Mouse (Mus musculus) embryonic facial prominence, embryonic 11.5 days (tissue): Measurements from ENCODE around the gene Coq8a. TPM values are rescaled to one million over a fixed set of nuclear protein-coding genes. Genes with fewer than 3 reads are reported as not detected.

Experiments
- ATAC-seq: fragments of 200-750 bp; cut with Nextera tagmentation; replicated peaks from 2 replicates; pipeline ENCODE4 v1.8.0; 2017; ENCODE audit warnings: low read depth; ENCODE audit not compliant: insufficient number of reproducible peaks, low FRiP score, low TSS enrichment
- DNase-seq: peaks from one replicate; pipeline ENCODE4 v3.0.0-alpha.2; 2015; ENCODE audit warnings: low spot score
- H3K27ac ChIP-seq: fragments of 300-500 bp; sonication (generic); replicated peaks from 2 replicates; pipeline ENCODE4 v1.5.1; 2014; ENCODE audit warnings: mild to moderate bottlenecking, low read depth, low read length, control low read depth
- H3K27me3 ChIP-seq: fragments of 300-500 bp; sonication (generic); 2 replicates; pipeline ENCODE4 v1.6.1; 2014; ENCODE audit warnings: mild to moderate bottlenecking, low read length, moderate library complexity, mixed read lengths; ENCODE audit not compliant: control insufficient read depth, insufficient read depth
- H3K36me3 ChIP-seq: fragments of 300-500 bp; sonication (generic); replicated peaks from 2 replicates; pipeline ENCODE4 v1.6.1; 2014; ENCODE audit warnings: low read depth, mild to moderate bottlenecking, low read length, moderate library complexity, mixed read lengths; ENCODE audit not compliant: control insufficient read depth, insufficient read depth
- H3K4me1 ChIP-seq: fragments of 300-500 bp; sonication (generic); 2 replicates; pipeline ENCODE4 v1.6.1; 2014; ENCODE audit warnings: low read length, mixed read lengths; ENCODE audit not compliant: control insufficient read depth, insufficient read depth
- H3K4me2 ChIP-seq: fragments of 300-500 bp; sonication (generic); 2 replicates; pipeline ENCODE4 v1.6.1; 2014; ENCODE audit warnings: low read depth, mild to moderate bottlenecking, control low read depth, low read length, moderate library complexity
- H3K4me3 ChIP-seq: fragments of 300-500 bp; sonication (generic); 2 replicates; pipeline ENCODE4 v1.5.1; 2014; ENCODE audit warnings: low read depth, low read length, control low read depth
- H3K9ac ChIP-seq: fragments of 300-500 bp; sonication (generic); replicated peaks from 2 replicates; pipeline ENCODE4 v1.6.1; 2014; ENCODE audit warnings: mild to moderate bottlenecking, control low read depth, low read length
- H3K9me3 ChIP-seq: fragments of 300-500 bp; sonication (generic); replicated peaks from 2 replicates; pipeline ENCODE4 v1.6.1; 2016; ENCODE audit warnings: mild to moderate bottlenecking, low read length, inconsistent platforms, mixed read lengths; ENCODE audit not compliant: control insufficient read depth
- WGBS: fragments of 180-500 bp; shearing (Covaris S2); extraction: QIAGEN DNeasy Blood & Tissue Kit; methylation state at CpG from one replicate; pipeline ENCODE4 v1.1.7; 2014; 5-methylcytosine and 5-hydroxymethylcytosine counted together
- polyA plus RNA-seq: library from polyadenylated mRNA; unstranded; fragments of >200 nt; fragmentation: Nextera tagmentation; extraction: Ambion mirVana; gene quantifications from 2 replicates; pipeline ENCODE4 v1.2.1, GENCODE M21; 2014

Gene Coq8a
- polyA plus RNA-seq, 1 experiment from 2014 or later: 2.7 TPM

DNA sequence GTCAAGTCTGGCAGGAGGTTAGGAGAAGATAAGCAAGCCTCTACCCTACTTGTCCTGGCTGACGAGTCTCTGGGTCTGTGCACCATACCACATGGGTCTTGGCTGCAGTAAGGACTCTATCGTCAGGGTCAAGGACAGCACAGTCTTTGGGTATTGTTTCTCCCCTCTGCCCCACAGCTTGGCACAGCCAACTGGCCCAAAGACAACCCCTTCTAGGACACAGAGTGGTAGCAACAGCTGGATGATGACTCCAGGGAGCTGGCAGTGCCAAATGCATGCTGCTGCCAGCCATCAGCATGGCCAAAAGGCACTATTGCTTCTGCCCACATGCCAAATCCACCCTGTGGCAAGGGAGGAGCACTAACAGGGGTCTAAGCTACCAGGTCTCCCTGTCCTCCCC is 27.5 kb downstream of the Coq8a start:
- Histone ChIP-seq H3K9ac (no peak overlapping the region), H3K9me3 (no peaks in the 10 kb centered on the region), H3K27ac (no peak overlapping the region), H3K27me3 (no peaks in the 10 kb centered on the region), H3K36me3 (no peaks in the 10 kb centered on the region), H3K4me1 (no peaks in the 10 kb centered on the region), H3K4me2 (no peak overlapping the region), H3K4me3 (no peak overlapping the region)
- DNase-seq: no peak
- ATAC-seq: no peak
- 82% methylated on average over 2 of the region's 2 CpGs for WGBS

DNA sequence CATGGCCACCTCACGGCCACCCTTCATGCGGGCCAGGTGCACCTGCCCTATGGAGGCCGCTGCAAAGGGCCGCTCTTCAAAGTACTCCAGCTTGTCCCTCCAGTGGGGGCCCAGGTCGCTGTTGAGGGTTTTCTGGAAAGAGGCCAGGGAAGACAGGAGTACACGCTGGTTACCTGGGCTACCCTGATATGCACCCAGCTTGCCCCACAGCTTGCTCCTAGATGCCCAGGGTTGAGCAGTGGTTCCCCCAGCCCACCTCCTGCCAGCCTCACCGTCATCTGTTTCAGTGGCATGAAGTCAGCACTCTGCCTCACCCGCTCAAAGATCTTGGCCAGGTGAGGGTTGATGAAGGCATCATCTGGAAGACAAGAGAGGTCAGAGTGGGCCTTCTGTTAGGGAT is 29.3 kb downstream of the Coq8a start:
- 90% methylated on average over 8 of the region's 8 CpGs for WGBS
- no peak for DNase-seq

DNA sequence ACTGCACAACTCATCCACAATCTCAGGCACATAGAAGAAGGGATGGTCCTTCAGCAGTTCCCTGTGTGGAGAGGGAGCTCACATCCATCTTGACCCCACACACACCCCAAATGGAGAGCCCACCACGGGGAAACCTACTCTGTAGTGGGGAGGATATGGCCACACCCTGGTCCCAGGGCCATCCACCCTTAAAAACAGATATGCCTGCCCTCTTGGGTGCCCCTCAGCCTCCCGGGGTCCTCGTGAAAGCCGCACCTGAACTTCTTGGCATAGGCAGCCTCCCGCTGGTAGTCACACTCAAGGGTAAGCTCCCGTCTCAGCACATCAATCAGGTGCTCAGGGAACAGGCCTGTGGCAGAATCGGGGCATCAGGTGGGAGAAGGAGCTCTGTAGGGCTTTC is 30.2 kb downstream of the Coq8a start:
- Histone ChIP-seq H3K4me2 (no peak overlapping the region), H3K27me3 (no peaks in the 10 kb centered on the region), H3K36me3 (no peaks in the 10 kb centered on the region), H3K27ac (no peak overlapping the region), H3K4me1 (no peaks in the 10 kb centered on the region), H3K9ac (no peak overlapping the region), H3K9me3 (no peaks in the 10 kb centered on the region), H3K4me3 (no peak overlapping the region)
- 87% methylated on average over 7 of the region's 7 CpGs for WGBS
- no peak for ATAC-seq
- DNase-seq: no peak

More for the DNA sequence above, 29.3 kb downstream of the Coq8a start:
- Histone ChIP-seq H3K27ac (no peak overlapping the region), H3K9ac (no peak overlapping the region), H3K4me1 (no peaks in the 10 kb centered on the region), H3K36me3 (no peaks in the 10 kb centered on the region), H3K4me2 (no peak overlapping the region), H3K9me3 (no peaks in the 10 kb centered on the region), H3K27me3 (no peaks in the 10 kb centered on the region), H3K4me3 (no peak overlapping the region)
- ATAC-seq: no peak

DNA sequence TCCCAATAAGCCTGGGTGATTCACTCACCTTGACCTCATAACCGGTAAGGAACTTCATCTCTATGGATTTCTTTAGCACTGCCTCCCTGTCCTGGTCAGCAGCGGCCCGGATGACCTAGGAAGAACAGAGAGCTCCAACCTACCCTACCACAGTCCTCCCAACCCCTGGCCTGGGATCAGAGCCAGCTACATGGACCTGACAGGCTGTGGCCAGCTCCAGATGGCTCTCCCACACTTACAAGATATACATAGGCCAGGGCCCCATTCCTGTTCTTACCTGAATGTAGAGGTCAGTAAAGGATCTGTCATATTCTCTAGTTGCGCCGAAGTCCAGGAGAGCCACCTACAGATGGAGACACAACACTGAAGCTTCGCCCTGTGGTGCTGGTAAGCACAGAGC is 31.1 kb downstream of the Coq8a start:
- Histone ChIP-seq H3K4me2 (no peak overlapping the region), H3K9ac (no peak overlapping the region), H3K9me3 (no peaks in the 10 kb centered on the region), H3K4me1 (no peaks in the 10 kb centered on the region), H3K27me3 (no peaks in the 10 kb centered on the region), H3K36me3 (no peaks in the 10 kb centered on the region), H3K4me3 (no peak overlapping the region), H3K27ac (no peak overlapping the region)
- 96% methylated on average over 6 of the region's 6 CpGs for WGBS
- DNase-seq (no peak), ATAC-seq (no peak)

DNA sequence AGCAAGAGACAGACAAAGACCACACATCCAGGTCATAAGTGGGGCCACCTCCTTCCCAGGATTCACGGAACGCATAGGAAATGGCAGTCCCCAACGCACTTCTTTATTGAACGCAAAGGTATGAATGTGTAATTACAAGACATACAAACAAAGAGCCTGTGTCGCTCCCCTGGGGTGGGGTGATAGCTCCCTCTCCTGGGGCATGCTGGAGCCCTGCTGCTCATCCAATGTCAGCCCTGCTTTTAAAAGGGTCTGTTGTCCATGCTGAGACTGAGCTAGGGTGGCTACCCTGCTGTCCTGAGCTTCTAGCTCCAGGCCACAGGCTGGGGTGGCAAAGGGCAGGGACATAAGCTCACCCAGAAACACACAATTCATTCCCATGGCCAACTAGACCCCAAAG is 32.9 kb downstream of the Coq8a start:
- no peaks in the 10 kb centered on the region for H3K9me3 ChIP-seq
- no peak for DNase-seq
- H3K4me3 ChIP-seq: no peak overlapping the region
- H3K4me2 ChIP-seq: no peak overlapping the region
- no peaks in the 10 kb centered on the region for H3K4me1 ChIP-seq
- 77% methylated on average over 5 of the region's 5 CpGs for WGBS
- H3K9ac ChIP-seq: no peak overlapping the region
- no peak overlapping the region for H3K27ac ChIP-seq
- ATAC-seq: no peak
- H3K27me3 ChIP-seq: no peaks in the 10 kb centered on the region
- H3K36me3 ChIP-seq: no peaks in the 10 kb centered on the region

DNA sequence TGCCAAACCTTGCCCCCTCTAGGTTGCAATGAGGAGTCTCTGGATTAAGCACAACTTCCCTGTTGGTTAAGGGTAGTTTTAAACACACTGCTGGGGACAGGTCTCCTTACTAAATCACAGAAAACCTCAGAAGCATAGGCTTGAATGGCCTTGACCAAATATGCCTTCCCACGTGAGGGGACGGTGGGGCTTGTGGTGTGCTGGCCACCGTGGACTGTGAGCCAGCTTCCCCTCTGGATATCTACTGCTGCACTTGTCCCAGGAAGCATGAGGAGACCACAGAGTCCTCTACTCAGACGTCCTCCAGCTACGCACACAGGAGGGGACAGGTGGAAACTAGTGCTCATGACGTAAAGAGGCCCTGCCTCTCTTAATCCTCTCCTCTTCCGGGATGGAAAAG is 36.4 kb downstream of the Coq8a start:
- 79% methylated on average over 7 of the region's 7 CpGs for WGBS
- Histone ChIP-seq H3K4me3 (no peak overlapping the region), H3K9me3 (no peaks in the 10 kb centered on the region), H3K27me3 (no peaks in the 10 kb centered on the region), H3K36me3 (no peaks in the 10 kb centered on the region; the same call in 1 of the 2 replicates), H3K27ac (no peak overlapping the region), H3K4me2 (no peak overlapping the region), H3K9ac (no peak overlapping the region), H3K4me1 (no peaks in the 10 kb centered on the region)
- no peak for ATAC-seq
- DNase-seq: no peak

DNA sequence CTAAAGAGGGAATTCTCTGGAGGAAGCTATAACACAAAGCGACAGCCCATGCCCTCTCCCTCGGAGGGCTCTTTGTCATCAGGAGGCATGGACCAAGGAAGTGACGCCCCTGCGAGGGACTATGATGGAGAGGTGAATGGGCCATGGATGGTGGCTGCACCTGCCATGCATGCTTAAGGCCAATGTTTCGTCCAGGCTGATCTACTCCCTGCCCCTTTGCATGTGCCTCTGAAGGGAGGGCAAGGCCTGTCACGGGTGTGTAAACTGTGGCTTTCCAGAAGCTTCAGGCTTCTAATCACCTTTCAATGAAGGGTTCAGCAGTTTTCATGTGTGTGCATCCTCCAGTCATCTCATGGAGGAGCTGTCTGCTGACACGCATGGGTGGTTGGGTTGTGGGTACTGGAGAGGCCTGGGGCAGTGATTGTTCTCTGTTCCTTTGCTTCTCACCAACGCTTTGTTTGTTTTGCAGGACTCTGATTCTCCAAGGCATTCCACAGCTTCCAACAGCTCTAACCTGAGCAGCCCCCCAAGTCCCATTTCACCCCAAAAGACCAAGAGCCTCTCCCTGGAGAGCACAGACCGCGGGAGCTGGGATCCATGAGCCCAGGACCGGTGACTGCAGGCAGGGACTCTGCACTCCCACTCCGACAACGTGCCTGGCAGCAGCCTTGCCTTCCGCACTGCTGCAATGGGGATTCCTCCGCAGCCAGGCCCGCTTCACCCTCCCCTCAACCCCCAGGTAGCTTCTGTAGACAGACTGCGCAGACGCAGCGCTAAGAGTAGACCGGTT is 37.6 kb downstream of the Coq8a start:
- Histone ChIP-seq H3K9me3 (no peaks in the 10 kb centered on the region), H3K4me1 (no peaks in the 10 kb centered on the region), H3K27ac (no peak overlapping the region), H3K27me3 (no peaks in the 10 kb centered on the region), H3K4me2 (no peak overlapping the region), H3K9ac (no peak overlapping the region), H3K36me3 (no peaks in the 10 kb centered on the region; the same call in 1 of the 2 replicates), H3K4me3 (no peak overlapping the region)
- 88% methylated on average over 20 of the region's 20 CpGs for WGBS
- DNase-seq: no peak
- ATAC-seq: no peak

DNA sequence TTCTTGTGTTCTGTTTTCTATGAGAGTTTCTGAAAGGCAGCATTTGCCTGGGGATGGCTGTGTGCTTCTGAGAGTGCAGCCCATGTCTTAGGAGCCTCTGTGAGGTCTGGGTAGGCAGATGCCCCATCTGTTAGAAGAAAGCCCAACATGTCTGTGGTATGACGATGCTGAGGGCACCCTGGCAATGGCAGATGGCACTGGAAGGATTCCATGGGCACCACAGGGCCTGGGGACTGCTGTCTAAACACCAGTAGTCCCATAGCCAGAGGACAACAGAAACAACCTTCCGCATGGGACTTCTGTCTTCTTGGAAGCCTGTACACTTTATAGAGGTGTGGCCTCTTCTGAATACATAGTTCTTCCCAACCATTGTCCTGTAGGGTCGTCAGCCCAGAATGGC is 38.2 kb downstream of the Coq8a start:
- no peak for ATAC-seq
- WGBS: 92% methylated on average over 3 of the region's 3 CpGs

More for the DNA sequence above, 38.2 kb downstream of the Coq8a start:
- no peak overlapping the region for H3K4me2 ChIP-seq
- no peak for DNase-seq
- no peaks in the 10 kb centered on the region; the same call in 1 of the 2 replicates for H3K36me3 ChIP-seq
- no peaks in the 10 kb centered on the region for H3K4me1 ChIP-seq
- no peaks in the 10 kb centered on the region for H3K27me3 ChIP-seq
- H3K9ac ChIP-seq: no peak overlapping the region
- no peaks in the 10 kb centered on the region for H3K9me3 ChIP-seq
- H3K27ac ChIP-seq: no peak overlapping the region
- no peak overlapping the region for H3K4me3 ChIP-seq
